Mouse (Mus musculus) lung, adult 2 months (tissue): ENCODE data around the gene Comt. TPM values are rescaled to one million over a fixed set of nuclear protein-coding genes. Genes with fewer than 3 reads are reported as not detected.

Experiments
- DNase-seq: peaks from one replicate; pipeline ENCODE4 v3.0.0; 2022
- H3K4me1 ChIP-seq: fragments of 200-500 bp; 2 replicates; pipeline ENCODE4 v1.6.1; 2011; ENCODE audit warnings: low read length; ENCODE audit not compliant: control insufficient read depth, insufficient read depth
- H3K4me3 ChIP-seq: fragments of 200-500 bp; replicated peaks from 2 replicates; pipeline ENCODE3; 2011; ENCODE audit warnings: low read depth, mild to moderate bottlenecking, control low read depth, low read length; ENCODE audit errors: extremely low read depth
- CTCF ChIP-seq: fragments of 200-500 bp; IDR thresholded peaks from 2 replicates; pipeline ENCODE4 v1.5.1; 2011; ENCODE audit warnings: mild to moderate bottlenecking, low read length, control low read depth; ENCODE audit not compliant: insufficient read depth
- POLR2A ChIP-seq: fragments of 200-500 bp; IDR thresholded peaks from 2 replicates; pipeline ENCODE4 v1.6.1; 2011; ENCODE audit warnings: low read depth, mild to moderate bottlenecking, control low read depth, low read length, borderline replicate concordance; ENCODE audit errors: extremely low read depth
- WGBS: fragments of 180-500 bp; shearing (Covaris S2); methylation state at CpG from one replicate; pipeline ENCODE4 v1.1.7; 2018; 5-methylcytosine and 5-hydroxymethylcytosine counted together
- polyA plus RNA-seq: library from polyadenylated mRNA; depleted of rRNA; stranded (reverse); fragments of >200 nt; gene quantifications from 2 replicates; pipeline ENCODE4 v1.2.3, GENCODE M21; 2012

The Comt gene
- polyA plus RNA-seq, 1 experiment, result 171 TPM

DNA sequence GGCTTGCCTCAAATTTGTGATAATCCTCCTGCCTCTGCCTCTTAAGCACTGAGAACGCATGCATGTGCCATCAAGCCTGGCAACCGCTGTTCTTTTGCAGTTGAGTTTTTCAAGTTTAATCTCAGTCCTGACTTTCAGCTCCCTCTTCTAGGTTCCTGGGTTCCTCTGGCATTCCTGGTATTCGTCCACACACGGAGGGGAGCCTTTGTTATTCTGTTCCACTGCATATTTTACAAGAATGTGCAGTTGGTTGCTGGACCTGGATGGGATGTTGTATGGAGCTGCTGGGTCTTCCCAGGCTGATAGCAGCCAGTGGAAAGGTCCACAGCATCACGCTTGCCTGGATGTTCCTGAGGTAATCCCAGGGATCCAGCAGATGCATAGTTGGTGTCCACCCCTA lies 41.2 kb downstream of the Comt start:
- Histone ChIP-seq H3K4me1 (peaks cover 9% of the 10 kb centered on the region), H3K4me3 (no peak overlapping the region)
- DNase-seq, result no peak
- TF ChIP-seq POLR2A, result no peak
- no peak for TF ChIP-seq CTCF
- WGBS, result 82% methylated on average over 5 of the region's 5 CpGs

DNA sequence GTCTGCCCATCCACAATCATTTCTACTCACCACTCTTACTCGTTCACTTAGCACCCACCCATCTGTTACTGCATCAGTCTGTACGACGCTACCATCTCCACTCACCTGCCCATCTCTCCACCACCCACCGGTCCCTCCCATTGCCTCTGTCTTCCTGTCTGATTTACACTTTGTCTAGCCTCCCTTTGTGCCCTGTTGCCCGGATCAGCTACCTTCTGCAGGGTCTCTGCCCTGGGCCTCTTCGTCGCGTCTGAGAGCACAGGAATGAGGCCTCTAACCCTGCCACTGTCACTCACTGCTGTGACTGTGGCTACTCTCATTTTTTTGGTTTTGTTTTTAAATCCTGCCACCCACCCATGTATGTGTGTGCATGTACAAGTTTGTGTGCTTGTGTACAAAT lies 42.0 kb downstream of the Comt start:
- 88% methylated on average over 8 of the region's 8 CpGs for WGBS
- TF ChIP-seq CTCF, result no peak
- no peak for TF ChIP-seq POLR2A
- H3K4me3 ChIP-seq, result no peak overlapping the region
- no peak for DNase-seq
- peaks cover 9% of the 10 kb centered on the region for H3K4me1 ChIP-seq

GRCm38 (mm10) chr16:18384211-18384610 lies 42.4 kb downstream of the Comt start:
- H3K4me1 ChIP-seq, result peaks cover 9% of the 10 kb centered on the region
- 78% methylated on average over 7 of the region's 7 CpGs for WGBS
- no peak for DNase-seq
- no peak overlapping the region for H3K4me3 ChIP-seq
- no peak for TF ChIP-seq POLR2A
- no peak for TF ChIP-seq CTCF

GRCm38 (mm10) chr16:18383756-18384155 lies 42.9 kb downstream of the Comt start:
- H3K4me1 ChIP-seq, result peaks cover 9% of the 10 kb centered on the region
- no peak overlapping the region for H3K4me3 ChIP-seq
- no peak for TF ChIP-seq CTCF
- TF ChIP-seq POLR2A, result no peak
- 51% methylated on average over 3 of the region's 3 CpGs for WGBS
- DNase-seq, result no peak

DNA sequence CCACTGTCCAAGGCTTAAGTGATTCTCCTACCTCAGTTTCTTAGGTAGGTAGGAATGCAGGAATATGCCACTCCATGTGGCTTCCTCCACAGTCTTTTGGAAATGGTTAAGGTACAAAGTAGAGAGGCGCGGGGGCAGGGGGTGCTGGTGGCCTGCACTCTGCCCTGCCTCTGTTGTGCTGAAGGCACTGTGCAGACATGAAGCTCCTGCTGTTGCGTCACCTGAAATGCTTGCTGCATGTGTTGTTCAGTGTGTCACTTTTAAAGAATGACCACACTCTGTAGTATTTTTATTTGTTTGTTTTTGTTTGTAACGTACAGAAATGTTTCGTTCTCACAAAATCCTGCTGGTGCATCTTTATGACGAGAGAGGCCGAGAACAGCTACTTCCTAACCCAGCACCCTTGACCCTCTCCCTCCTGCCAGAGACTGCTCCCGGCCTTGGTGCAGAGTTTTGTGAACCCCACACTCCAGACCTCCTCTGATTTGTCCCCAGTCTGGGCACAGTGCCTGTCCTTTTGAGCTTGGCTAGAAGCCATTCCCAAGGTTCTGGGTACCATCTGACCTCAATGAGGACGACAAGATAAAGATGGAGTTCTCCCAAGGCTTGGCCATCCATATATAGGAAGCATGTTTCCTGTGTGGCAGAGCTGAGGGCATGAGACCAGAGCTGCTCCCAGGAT lies 43.5 kb downstream of the Comt start:
- peaks cover 4% of the 10 kb centered on the region for H3K4me1 ChIP-seq
- 69% methylated on average over 9 of the region's 9 CpGs for WGBS
- TF ChIP-seq CTCF (no peak), POLR2A (no peak)
- no peak for DNase-seq
- H3K4me3 ChIP-seq, result no peak overlapping the region

DNA sequence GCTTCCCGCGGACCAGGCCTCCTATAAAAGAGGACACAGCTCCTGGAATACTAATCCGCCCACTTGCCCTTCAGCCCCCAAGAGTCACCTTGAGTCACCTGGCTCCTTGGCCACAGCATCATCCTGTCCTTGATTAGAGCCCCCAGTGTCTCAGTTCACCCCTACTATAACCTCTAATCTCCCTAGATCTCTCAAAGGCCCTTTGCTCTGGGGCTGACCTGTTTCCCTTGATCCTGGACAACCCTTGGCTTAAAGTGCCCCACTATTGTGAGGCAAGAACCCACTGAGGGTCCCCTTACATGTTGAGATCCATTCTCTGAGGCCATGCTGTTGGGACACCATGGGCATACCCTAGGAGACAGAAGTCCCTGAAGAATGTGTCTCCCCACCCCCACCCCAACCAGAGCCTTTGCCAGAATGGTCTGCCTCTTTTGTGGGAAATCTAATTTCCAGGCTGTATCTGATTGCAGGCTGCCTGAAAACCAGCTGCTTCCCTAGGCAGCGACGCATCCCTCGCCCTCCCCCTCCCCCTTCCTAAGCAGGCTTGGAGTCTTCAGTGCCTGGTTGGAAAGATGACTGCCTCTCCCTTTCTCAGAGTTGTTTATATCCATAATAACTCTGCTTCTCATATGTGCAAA lies 44.9 kb downstream of the Comt start:
- WGBS, result 72% methylated on average over 6 of the region's 6 CpGs
- DNase-seq, result no peak
- no peak overlapping the region for H3K4me3 ChIP-seq
- no peaks in the 10 kb centered on the region for H3K4me1 ChIP-seq
- TF ChIP-seq CTCF (no peak), POLR2A (no peak)

DNA sequence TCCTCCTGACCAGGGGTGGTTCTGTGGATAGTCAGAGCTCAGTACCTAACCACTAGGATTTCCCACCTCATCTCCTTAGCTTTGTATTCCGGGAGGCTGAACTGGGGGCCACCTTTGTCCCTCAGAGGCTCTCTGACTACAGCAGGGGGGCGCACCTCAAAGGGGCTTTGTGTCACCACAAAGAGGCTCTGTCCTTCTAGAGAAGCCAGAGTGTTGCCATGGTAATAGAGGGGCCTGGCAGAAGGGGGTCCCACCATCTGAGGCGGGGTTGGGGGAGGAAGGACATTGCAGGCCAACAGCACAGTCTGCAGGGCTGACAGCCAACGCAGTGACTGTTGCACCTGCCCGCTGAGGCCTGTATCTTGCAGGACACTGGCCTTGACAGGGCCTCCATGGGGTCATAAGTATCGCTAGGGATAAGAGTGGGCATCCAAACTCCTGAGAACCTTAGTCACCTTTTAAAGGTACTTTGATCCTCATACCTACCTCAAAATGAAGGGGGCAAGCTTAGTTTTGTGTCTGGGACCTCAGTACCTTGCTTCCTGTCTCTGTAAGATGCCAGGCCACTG lies 46.1 kb downstream of the Comt start:
- no peaks in the 10 kb centered on the region for H3K4me1 ChIP-seq
- TF ChIP-seq CTCF, result no peak
- no peak for TF ChIP-seq POLR2A
- WGBS, result 71% methylated on average over 6 of the region's 6 CpGs
- H3K4me3 ChIP-seq, result no peak overlapping the region
- DNase-seq, result no peak

DNA sequence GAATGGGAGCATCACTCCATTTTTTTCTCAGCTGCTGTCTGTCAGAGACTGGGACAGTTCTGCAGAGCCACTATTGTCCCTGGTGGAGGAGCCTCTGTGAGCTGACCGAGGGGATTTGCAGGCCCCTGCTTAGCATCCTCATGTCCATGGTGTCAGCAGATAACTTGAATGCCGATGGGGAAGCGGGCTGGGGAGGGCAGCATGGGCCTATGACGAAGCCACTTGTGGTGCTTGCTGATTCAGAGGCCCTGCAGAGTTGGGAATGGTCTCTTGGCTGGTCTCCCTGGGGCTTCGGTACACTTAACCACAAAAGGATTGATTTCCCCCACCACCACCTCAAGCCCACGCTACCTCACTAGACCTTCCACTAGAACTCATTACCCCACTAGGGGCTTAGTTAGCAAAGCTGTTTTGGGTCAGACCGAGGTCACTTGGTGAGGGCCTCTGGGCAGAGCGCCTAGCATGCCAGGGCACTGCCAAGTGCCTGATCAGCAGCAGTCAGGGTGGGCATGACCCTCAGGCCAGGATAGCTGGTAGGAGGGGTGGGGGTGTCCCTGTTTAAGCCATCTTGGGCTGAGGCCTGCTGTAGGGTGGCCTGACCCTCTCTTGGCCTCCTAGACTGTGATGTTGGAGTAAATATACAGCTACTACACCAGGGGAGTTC lies 47.2 kb downstream of the Comt start:
- no peak for DNase-seq
- Histone ChIP-seq H3K4me3 (no peak overlapping the region), H3K4me1 (no peaks in the 10 kb centered on the region)
- 87% methylated on average over 8 of the region's 8 CpGs for WGBS
- TF ChIP-seq POLR2A, result no peak
- no peak for TF ChIP-seq CTCF

DNA sequence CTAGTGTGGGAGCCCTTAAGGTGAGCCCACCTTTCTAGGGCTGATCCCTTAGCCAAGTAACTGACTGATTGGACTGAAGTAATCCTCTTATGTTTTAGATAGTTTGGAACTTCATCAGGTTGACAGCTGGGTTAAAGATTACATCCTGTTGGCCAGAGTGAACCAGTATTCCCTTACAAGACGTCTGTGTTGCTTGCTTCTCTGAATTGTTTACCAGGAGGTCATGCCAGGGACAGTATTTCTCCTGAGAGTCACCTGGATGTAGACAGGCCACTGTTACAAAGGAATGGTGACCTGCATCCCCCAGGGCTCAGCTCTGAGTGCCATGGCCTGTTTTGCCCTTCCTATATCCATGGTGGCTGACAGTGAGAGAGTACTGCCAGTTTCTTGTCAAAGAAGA lies 48.2 kb downstream of the Comt start:
- TF ChIP-seq POLR2A (no peak), CTCF (no peak)
- DNase-seq, result no peak
- Histone ChIP-seq H3K4me1 (no peaks in the 10 kb centered on the region), H3K4me3 (no peak overlapping the region)
- WGBS, result 38% methylated on average over 1 of the region's 1 CpGs
